Mouse (Mus musculus) heart, embryonic 16.5 days (tissue): ENCODE data around the gene Supt6. TPM values are rescaled to one million over a fixed set of nuclear protein-coding genes. Genes with fewer than 3 reads are reported as not detected.
"Not testable (repeated sequence)": the region's sequence is repeated elsewhere in the genome, so short reads cannot be mapped to it uniquely, and the experiment has no call there.

Source experiments
- ATAC-seq: fragments of 200-750 bp; cut with Nextera tagmentation; replicated peaks from 2 replicates; pipeline ENCODE4 v1.8.0; 2017; ENCODE audit warnings: moderate number of reproducible peaks; ENCODE audit not compliant: insufficient read depth, low FRiP score; ENCODE audit errors: extremely low read depth
- H3K27ac ChIP-seq: fragments of 300-500 bp; sonication (generic); 2 replicates; pipeline ENCODE4 v1.5.1; 2014; ENCODE audit warnings: mild to moderate bottlenecking, low read length, control low read depth, moderate library complexity
- H3K27me3 ChIP-seq: fragments of 300-500 bp; sonication (generic); 2 replicates; pipeline ENCODE4 v1.6.1; 2014; ENCODE audit warnings: low read length, mixed read lengths; ENCODE audit not compliant: control insufficient read depth, insufficient read depth
- H3K36me3 ChIP-seq: fragments of 300-500 bp; sonication (generic); 2 replicates; pipeline ENCODE4 v1.6.1; 2014; ENCODE audit not compliant: control insufficient read depth, insufficient read depth
- H3K4me1 ChIP-seq: fragments of 300-500 bp; sonication (generic); 2 replicates; pipeline ENCODE4 v1.6.1; 2014; ENCODE audit warnings: low read length, mixed read lengths; ENCODE audit not compliant: control insufficient read depth, insufficient read depth
- H3K4me2 ChIP-seq: fragments of 300-500 bp; sonication (generic); 2 replicates; pipeline ENCODE4 v1.6.1; 2014; ENCODE audit warnings: low read depth, mild to moderate bottlenecking, control low read depth, low read length
- H3K4me3 ChIP-seq: fragments of 300-500 bp; sonication (generic); 2 replicates; pipeline ENCODE4 v1.5.1; 2014; ENCODE audit warnings: mild to moderate bottlenecking, control low read depth, low read length
- H3K9ac ChIP-seq: fragments of 300-500 bp; sonication (generic); 2 replicates; pipeline ENCODE4 v1.6.1; 2014; ENCODE audit warnings: low read length, control low read depth
- H3K9me3 ChIP-seq: fragments of 300-500 bp; sonication (generic); replicated peaks from 2 replicates; pipeline ENCODE4 v1.6.1; 2016; ENCODE audit warnings: low read length; ENCODE audit not compliant: control insufficient read depth
- WGBS: fragments of 180-500 bp; shearing (Covaris S2); extraction: QIAGEN DNeasy Blood & Tissue Kit; methylation state at CpG from one replicate; pipeline ENCODE4 v1.1.7; 2014; 5-methylcytosine and 5-hydroxymethylcytosine counted together
- polyA plus RNA-seq: library from polyadenylated mRNA; unstranded; fragments of >200 nt; fragmentation: Nextera tagmentation; extraction: Ambion mirVana; gene quantifications from 2 replicates; pipeline ENCODE4 v1.2.1, GENCODE M21; 2015

Supt6 gene
- polyA plus RNA-seq, 1 experiment from 2014 or later, result 16.3 TPM

DNA sequence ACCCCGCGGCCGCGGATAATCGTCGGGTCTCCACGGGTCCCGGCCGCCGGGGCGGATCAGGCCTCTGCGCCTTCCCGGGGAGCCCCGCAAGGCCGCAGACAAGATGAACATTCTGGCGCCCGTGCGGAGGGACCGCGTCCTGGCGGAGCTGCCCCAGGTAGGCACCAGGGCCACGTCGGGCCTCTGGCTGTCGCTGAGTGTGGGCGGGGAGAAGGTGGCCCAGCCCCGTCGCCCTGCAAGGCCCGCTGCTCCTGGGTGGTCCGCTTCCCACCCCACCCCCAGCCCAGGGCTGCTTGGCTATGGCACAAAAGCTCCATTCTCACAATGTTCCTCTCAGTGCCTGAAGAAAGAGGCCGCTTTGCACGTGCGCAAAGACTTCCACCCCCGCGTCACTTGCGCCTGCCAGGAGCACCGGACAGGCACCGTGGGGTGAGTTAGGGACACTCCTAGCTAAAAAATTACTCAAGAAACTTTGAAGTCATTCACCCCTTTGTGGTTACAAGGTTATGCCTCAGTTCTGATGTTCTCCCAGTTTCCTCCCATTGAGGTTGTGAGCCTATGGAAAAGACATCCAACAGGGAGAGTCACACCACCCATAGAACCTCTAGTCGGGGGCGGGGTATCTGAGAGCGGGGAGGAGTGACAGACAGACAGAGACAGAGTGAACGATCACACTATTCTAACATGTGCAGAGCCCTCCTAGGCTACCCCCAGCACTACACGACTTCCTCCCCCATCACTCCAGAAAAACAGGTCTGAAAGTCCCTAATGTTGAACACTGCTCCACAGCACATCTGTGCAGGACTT, 56.4 kb downstream of the Supt6 start:
- 2% methylated on average over 42 of the region's 42 CpGs for WGBS
- H3K27me3 ChIP-seq, result no peaks in the 10 kb centered on the region
- peak overlapping the region; percentile 90 for H3K27ac ChIP-seq
- ATAC-seq, result peak; percentile 78
- peak overlapping the region; percentile 64 for H3K4me3 ChIP-seq
- H3K9ac ChIP-seq, result peak overlapping the region; percentile 82
- peaks cover 16% of the 10 kb centered on the region for H3K4me1 ChIP-seq
- peaks cover 16% of the 10 kb centered on the region for H3K36me3 ChIP-seq
- no peaks in the 10 kb centered on the region for H3K9me3 ChIP-seq
- peak overlapping the region; percentile 79 for H3K4me2 ChIP-seq

- ATAC-seq, result peak; percentile 81
- Histone ChIP-seq H3K27ac (peak within 1 kb of the TSS; percentile 90), H3K9me3 (no peaks in the 10 kb centered on the region), H3K36me3 (peaks cover 16% of the 10 kb centered on the region), H3K9ac (peak within 1 kb of the TSS; percentile 82), H3K4me3 (peak within 1 kb of the TSS; percentile 64), H3K4me2 (peak within 1 kb of the TSS; percentile 79), H3K27me3 (no peaks in the 10 kb centered on the region), H3K4me1 (peaks cover 21% of the 10 kb centered on the region)
- under 1% methylated on average over 76 of the region's 80 CpGs for WGBS
Measured at GRCm38 (mm10) chr11:78188331-78189233, 57.2 kb downstream of the Supt6 start, which contains the start of gene Rab34. Gene Rab34, plus strand, starts transcription at chr11:78188430.

DNA sequence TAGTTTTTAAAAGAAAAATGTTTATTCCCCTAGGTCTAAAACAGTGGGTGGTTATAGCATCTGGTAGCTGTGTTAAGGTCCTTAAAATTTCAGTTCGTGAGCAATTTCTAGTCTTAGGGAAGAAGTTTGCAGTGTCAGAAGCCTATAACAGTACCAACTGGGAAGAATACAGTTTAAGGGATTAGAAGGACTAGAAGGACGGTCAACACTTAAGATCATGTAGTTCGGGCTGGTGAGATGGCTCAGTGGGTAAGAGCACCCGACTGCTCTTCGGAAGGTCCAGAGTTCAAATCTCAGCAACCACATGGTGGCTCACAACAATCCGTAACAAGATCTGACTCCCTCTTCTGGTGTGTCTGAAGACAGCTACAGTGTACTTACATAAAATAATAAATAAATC, 61.1 kb downstream of the Supt6 start:
- not testable (repeated sequence) for H3K9ac ChIP-seq, H3K4me3 ChIP-seq, H3K9me3 ChIP-seq, ATAC-seq, H3K4me2 ChIP-seq, H3K27ac ChIP-seq, H3K27me3 ChIP-seq
- WGBS, result 88% methylated on average over 6 of the region's 6 CpGs
- Histone ChIP-seq H3K36me3 (peaks cover 21% of the 10 kb centered on the region), H3K4me1 (peaks cover 31% of the 10 kb centered on the region)

DNA sequence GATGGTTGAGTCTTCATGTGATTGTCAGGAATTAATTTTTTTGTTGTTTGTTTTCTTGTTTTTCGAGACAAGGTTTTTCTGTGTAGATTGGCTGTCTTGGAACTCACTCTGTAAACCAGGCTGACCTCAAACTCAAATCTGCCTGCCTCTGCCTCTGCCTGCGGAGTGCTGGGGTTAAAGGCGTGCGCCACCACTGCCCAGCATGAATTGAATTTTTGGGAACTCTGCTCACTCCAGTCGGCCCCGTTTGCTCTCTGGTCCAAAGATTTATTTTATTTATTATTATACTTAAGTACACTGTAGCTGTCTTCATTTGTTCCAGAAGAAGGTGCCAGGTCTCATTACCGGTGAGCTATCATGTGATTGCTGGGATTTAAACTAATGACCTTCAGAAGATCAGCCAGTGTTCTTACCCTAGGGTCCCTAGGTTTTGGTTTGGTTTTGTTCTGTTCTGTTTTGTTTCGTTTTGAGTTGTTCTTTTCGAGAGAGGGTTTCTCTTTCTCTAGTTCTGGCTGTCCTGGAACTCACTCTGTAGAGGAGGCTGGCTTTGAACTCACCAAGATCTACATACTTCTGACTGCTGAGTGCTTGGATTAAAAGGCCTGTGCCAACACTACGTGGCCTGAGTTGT, 61.8 kb downstream of the Supt6 start:
- 45% methylated on average over 10 of the region's 10 CpGs for WGBS
- Histone ChIP-seq H3K4me1 (peaks cover 33% of the 10 kb centered on the region), H3K4me2 (peak overlapping the region; percentile 59), H3K27me3 (no peaks in the 10 kb centered on the region), H3K27ac (no peak overlapping the region), H3K4me3 (peak overlapping the region; percentile 96), H3K9ac (peak overlapping the region; percentile 39), H3K36me3 (peaks cover 23% of the 10 kb centered on the region), H3K9me3 (no peaks in the 10 kb centered on the region)
- ATAC-seq, result no peak

- H3K27ac ChIP-seq, result peak within 1 kb of the TSS; percentile 94
- peak within 1 kb of the TSS; percentile 76 for H3K4me2 ChIP-seq
- no peaks in the 10 kb centered on the region for H3K9me3 ChIP-seq
- peaks cover 23% of the 10 kb centered on the region for H3K36me3 ChIP-seq
- ATAC-seq, result peak; percentile 84
- peak within 1 kb of the TSS; percentile 96 for H3K4me3 ChIP-seq
- WGBS, result under 1% methylated on average over 38 of the region's 38 CpGs
- peaks cover 33% of the 10 kb centered on the region for H3K4me1 ChIP-seq
- H3K9ac ChIP-seq, result peak within 1 kb of the TSS; percentile 96
- H3K27me3 ChIP-seq, result no peaks in the 10 kb centered on the region
Measured at GRCm38 (mm10) chr11:78182961-78183844, 62.6 kb downstream of the Supt6 start, which contains the start of gene Rpl23a. Gene Rpl23a, minus strand, starts transcription at chr11:78183584.

GRCm38 (mm10) chr11:78182450-78182849, 63.3 kb downstream of the Supt6 start:
- no peaks in the 10 kb centered on the region for H3K27me3 ChIP-seq
- no peaks in the 10 kb centered on the region for H3K9me3 ChIP-seq

DNA sequence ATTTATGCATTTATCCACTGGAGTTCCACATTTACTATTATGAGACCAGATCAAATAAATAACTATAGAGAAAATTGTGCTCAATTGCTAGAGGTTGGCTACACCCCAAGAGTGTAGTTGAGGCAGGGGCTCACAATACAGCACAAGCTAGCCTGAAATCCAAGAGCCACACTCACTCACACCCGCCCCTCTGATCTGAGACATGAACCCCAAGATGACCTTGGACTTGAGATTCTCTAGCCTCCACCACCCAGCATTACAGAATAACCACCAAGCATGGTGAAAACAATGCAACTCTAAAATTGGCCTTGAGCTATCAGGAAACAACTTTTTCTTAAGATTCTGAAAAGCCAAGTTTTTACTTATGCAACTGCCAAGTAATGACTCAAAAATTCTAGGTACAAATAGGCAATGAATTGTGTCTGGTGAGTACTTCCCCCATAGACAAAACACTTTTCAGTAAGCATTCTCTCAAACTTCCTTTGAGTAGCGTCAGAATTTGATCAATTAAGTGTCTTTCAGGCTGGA, 63.9 kb downstream of the Supt6 start:
- no peak overlapping the region for H3K27ac ChIP-seq
- H3K4me3 ChIP-seq, result peak overlapping the region; percentile 96
- ATAC-seq, result no peak
- 44% methylated on average over 2 of the region's 2 CpGs for WGBS
- H3K36me3 ChIP-seq, result peaks cover 23% of the 10 kb centered on the region
- peaks cover 34% of the 10 kb centered on the region for H3K4me1 ChIP-seq
- peak overlapping the region; percentile 96 for H3K9ac ChIP-seq
- peak overlapping the region; percentile 76 for H3K4me2 ChIP-seq
- no peaks in the 10 kb centered on the region for H3K9me3 ChIP-seq
- no peaks in the 10 kb centered on the region for H3K27me3 ChIP-seq

More at GRCm38 (mm10) chr11:78182450-78182849, 63.3 kb downstream of the Supt6 start:
- 3% methylated on average over 7 of the region's 7 CpGs for WGBS
- H3K36me3 ChIP-seq, result peaks cover 23% of the 10 kb centered on the region
- no peak for ATAC-seq
- peaks cover 31% of the 10 kb centered on the region for H3K4me1 ChIP-seq
- H3K27ac ChIP-seq, result peak overlapping the region; percentile 94
- peak overlapping the region; percentile 96 for H3K9ac ChIP-seq
- peak overlapping the region; percentile 96 for H3K4me3 ChIP-seq
- peak overlapping the region; percentile 76 for H3K4me2 ChIP-seq
